Mouse (Mus musculus) bone marrow macrophage, adult 2 months (primary cell): ENCODE measurements around the gene Lmtk2.
A peak's percentile ranks its signal among the peaks of the same experiment; 100 is the strongest.

Experiments used
- CTCF ChIP-seq: IDR thresholded peaks from 2 replicates; pipeline ENCODE4 v1.5.1; 2012; ENCODE audit warnings: low read depth, mild to moderate bottlenecking, low read length, moderate library complexity
- POLR2A ChIP-seq: IDR thresholded peaks from 2 replicates; pipeline ENCODE4 v1.6.1; 2012; ENCODE audit warnings: mild to moderate bottlenecking, low read depth, low read length, borderline replicate concordance

DNA sequence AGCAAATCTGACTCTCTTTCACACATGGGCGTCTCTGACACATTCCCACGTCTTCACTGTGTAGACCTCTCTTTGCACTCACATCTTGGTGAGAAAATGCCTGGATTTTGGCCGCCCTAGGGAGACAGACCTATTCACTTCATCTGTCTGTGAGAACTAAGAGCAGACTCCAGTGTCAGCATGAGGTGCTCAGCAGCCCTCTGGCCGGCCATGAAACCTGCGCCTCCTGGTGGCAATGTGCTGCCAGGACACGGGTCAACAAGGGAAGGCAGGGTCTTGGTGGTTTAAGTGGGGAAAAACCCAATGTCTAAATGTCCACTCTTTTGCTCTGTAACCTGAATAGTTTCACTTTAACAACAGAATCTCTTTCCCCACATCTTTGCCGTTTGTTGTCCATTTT, 114.2 kb downstream of the Lmtk2 start:
- TF ChIP-seq CTCF (peak; percentile 43; the same call in 1 of the 2 replicates), POLR2A (no peak)
